Mouse (Mus musculus): ENCODE data around the gene Actrt2. TPM values are rescaled to one million over a fixed set of nuclear protein-coding genes. Genes with fewer than 3 reads are reported as not detected.
A peak's percentile ranks its signal among the peaks of the same experiment; 100 is the strongest.

The Actrt2 gene
- polyA plus RNA-seq, 1 experiment from 2014 or later, result not detected

DNA sequence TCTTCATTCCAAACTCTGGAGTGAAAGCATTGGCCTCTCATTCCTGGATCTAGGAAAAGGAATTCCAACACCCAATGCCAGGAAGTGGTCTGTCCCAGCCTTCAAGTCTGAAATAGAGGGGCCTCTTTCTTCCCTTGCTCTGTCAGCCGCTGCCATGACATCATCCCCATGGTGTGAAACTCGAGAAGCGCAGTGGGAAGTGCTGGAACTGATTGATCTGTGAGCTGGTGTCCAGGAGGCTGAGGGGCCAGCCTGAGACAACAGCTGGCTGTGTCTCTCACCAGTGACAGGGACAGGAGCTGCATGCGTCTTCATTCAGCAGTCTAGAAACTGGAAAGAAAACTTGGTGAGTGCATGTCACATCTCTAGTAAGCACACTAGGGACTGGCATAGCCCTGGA lies 28.5 kb upstream of the Actrt2 start:
- ATAC-seq (replicated peaks; ENCODE audit: low FRiP score, low read depth) (no peak), DNase-seq (ENCODE audit: low spot score) (peak; percentile 28)
- Histone ChIP-seq H3K4me2 (ENCODE audit: low read length) (no peak overlapping the region), H3K4me1 (replicated peaks; ENCODE audit: insufficient read depth, low read length) (no peaks in the 10 kb centered on the region), H3K27me3 (ENCODE audit: insufficient read depth, low read length) (no peaks in the 10 kb centered on the region), H3K4me3 (replicated peaks; ENCODE audit: low read depth, low read length) (no peak overlapping the region), H3K9ac (ENCODE audit: low read depth, low read length) (no peak overlapping the region), H3K36me3 (ENCODE audit: insufficient read depth, low read length) (no peaks in the 10 kb centered on the region), H3K27ac (no peak overlapping the region), H3K9me3 (replicated peaks; ENCODE audit: low read length) (no peaks in the 10 kb centered on the region)
- WGBS, result 17% methylated on average over 4 of the region's 4 CpGs
- no peak for TF ChIP-seq CTCF (IDR thresholded peaks at IDR 0.05; ENCODE audit: low read depth)

DNA sequence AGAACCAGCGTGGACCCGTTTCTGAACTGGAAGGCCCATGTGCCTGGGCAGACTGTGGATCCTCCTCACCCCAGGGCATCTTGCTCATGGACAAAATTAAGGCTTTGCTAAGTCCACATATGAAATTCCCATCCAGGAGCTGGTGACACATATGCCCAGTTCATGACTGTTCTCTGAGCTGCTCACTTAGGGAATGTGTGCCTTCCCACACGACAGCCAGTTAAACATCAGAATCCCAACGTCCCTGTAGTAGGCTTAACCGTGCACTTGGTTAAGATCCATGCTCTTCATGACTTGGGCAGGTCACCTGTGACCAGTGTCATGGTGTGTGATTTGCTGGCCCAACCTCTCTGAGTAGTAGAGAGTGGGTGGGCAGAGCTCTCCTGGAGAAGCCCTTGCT lies 26.7 kb upstream of the Actrt2 start:
- no peak for TF ChIP-seq CTCF (IDR thresholded peaks at IDR 0.05; ENCODE audit: low read depth)
- H3K9ac ChIP-seq (ENCODE audit: low read depth, low read length), result no peak overlapping the region
- no peak overlapping the region for H3K27ac ChIP-seq
- no peak for DNase-seq (ENCODE audit: low spot score)
- H3K27me3 ChIP-seq (ENCODE audit: insufficient read depth, low read length), result no peaks in the 10 kb centered on the region
- H3K4me1 ChIP-seq (replicated peaks; ENCODE audit: insufficient read depth, low read length), result no peaks in the 10 kb centered on the region
- no peak; the same call in 1 of the 2 replicates for ATAC-seq (replicated peaks; ENCODE audit: low FRiP score, low read depth)
- no peak overlapping the region for H3K4me2 ChIP-seq (ENCODE audit: low read length)
- H3K9me3 ChIP-seq (replicated peaks; ENCODE audit: low read length), result no peaks in the 10 kb centered on the region
- 85% methylated on average over 5 of the region's 5 CpGs for WGBS
- no peaks in the 10 kb centered on the region for H3K36me3 ChIP-seq (ENCODE audit: insufficient read depth, low read length)
- no peak overlapping the region for H3K4me3 ChIP-seq (replicated peaks; ENCODE audit: low read depth, low read length)

DNA sequence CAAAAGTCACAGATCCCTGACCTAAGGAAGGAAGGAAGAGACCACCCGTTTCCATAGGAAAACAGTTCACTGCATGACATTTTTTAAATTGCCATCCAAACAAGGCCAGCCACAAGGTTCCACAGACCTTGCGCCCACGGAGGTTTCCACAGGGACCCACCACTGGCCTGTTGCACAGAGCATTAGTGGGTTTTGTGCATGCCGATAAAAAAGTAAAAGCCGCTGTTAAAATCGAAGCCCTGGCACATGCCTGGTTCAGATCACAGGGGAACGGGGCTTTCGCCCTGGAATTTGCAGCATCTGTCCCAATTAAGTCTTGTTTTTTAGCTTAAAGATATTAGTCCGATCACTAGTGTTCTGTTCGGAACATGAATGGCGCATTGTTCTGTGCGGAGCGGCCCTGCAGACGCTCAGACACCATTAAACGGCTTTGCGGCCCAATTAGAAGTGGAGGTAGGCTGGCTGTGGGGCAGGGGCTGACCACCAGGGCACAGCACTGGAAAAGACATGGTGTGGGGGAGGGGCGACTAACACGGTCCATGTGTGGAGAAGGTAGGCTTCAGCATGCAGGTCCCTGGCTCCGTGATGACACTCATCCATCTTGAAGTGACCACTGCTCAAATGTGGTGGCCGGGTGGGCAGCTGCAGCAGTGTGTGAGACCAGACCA lies 25.8 kb upstream of the Actrt2 start:
- Histone ChIP-seq H3K36me3 (ENCODE audit: insufficient read depth, low read length) (no peaks in the 10 kb centered on the region), H3K27me3 (ENCODE audit: insufficient read depth, low read length) (no peaks in the 10 kb centered on the region), H3K4me1 (replicated peaks; ENCODE audit: insufficient read depth, low read length) (no peaks in the 10 kb centered on the region), H3K9ac (ENCODE audit: low read depth, low read length) (no peak overlapping the region), H3K9me3 (replicated peaks; ENCODE audit: low read length) (no peaks in the 10 kb centered on the region), H3K27ac (no peak overlapping the region), H3K4me2 (ENCODE audit: low read length) (no peak overlapping the region), H3K4me3 (replicated peaks; ENCODE audit: low read depth, low read length) (no peak overlapping the region)
- DNase-seq (ENCODE audit: low spot score), result no peak
- 0 out of 2 replicates have a peak, but pooled peaks have one; percentile 6 for TF ChIP-seq CTCF (IDR thresholded peaks at IDR 0.05; ENCODE audit: low read depth)
- WGBS, result 68% methylated on average over 20 of the region's 20 CpGs
- ATAC-seq (replicated peaks; ENCODE audit: low FRiP score, low read depth), result no peak

DNA sequence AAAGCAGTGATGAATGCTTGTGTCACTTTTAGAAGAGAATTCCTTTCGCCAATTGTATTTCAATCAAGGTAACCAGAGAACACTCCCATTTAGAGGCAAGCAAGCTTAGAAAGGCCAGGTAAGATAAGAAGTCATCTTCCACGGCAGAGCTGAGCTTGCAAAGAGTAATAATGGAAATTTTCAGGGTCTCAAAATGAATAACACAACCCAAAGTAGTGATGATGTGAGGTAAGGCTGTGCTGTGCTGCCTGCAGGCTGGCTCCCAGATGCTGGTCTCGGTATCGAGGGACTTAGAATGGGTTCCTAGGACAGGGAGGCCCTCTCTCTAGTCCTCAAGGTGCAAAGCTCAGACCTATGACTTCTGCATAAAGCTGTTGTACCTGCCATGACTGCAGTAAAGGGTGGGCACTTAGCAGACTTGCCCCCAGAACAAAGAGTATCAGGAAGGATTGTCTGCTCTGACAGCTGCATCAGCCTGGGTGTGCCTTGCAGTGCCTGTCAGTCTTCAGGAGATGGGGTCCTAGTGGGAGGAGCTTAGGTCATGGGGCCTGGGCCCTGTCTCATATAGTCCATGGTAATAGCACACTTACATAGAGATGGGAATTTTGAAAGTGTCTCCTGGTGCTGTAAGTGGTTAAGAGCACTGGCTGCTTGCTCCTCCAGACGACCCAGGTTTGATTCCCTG lies 15.5 kb upstream of the Actrt2 start:
- H3K4me3 ChIP-seq (replicated peaks; ENCODE audit: low read depth, low read length), result no peak overlapping the region
- H3K27ac ChIP-seq, result no peak overlapping the region
- TF ChIP-seq CTCF (IDR thresholded peaks at IDR 0.05; ENCODE audit: low read depth), result no peak
- H3K9ac ChIP-seq (ENCODE audit: low read depth, low read length), result no peak overlapping the region
- no peaks in the 10 kb centered on the region for H3K27me3 ChIP-seq (ENCODE audit: insufficient read depth, low read length)
- no peaks in the 10 kb centered on the region for H3K36me3 ChIP-seq (ENCODE audit: insufficient read depth, low read length)
- 76% methylated on average over 5 of the region's 5 CpGs for WGBS
- H3K9me3 ChIP-seq (replicated peaks; ENCODE audit: low read length), result no peaks in the 10 kb centered on the region
- DNase-seq (ENCODE audit: low spot score) (no peak), ATAC-seq (replicated peaks; ENCODE audit: low FRiP score, low read depth) (no peak)
- H3K4me1 ChIP-seq (replicated peaks; ENCODE audit: insufficient read depth, low read length), result no peaks in the 10 kb centered on the region
- no peak overlapping the region for H3K4me2 ChIP-seq (ENCODE audit: low read length)

- no peak for DNase-seq (ENCODE audit: low spot score)
- Histone ChIP-seq H3K9ac (ENCODE audit: low read depth, low read length) (no peak overlapping the region), H3K27me3 (ENCODE audit: insufficient read depth, low read length) (no peaks in the 10 kb centered on the region), H3K9me3 (replicated peaks; ENCODE audit: low read length) (no peaks in the 10 kb centered on the region), H3K4me2 (ENCODE audit: low read length) (no peak overlapping the region), H3K27ac (no peak overlapping the region), H3K4me1 (replicated peaks; ENCODE audit: insufficient read depth, low read length) (no peaks in the 10 kb centered on the region), H3K4me3 (replicated peaks; ENCODE audit: low read depth, low read length) (no peak overlapping the region), H3K36me3 (ENCODE audit: insufficient read depth, low read length) (no peaks in the 10 kb centered on the region)
- WGBS, result 28% methylated on average over 14 of the region's 14 CpGs
- TF ChIP-seq CTCF (IDR thresholded peaks at IDR 0.05; ENCODE audit: low read depth), result no peak
- ATAC-seq (replicated peaks; ENCODE audit: low FRiP score, low read depth), result no peak
These were observed 14.6 kb upstream of the Actrt2 start for GRCm38 (mm10) chr4:154682311-154682710.

GRCm38 (mm10) chr4:154675441-154676000 lies 7.9 kb upstream of the Actrt2 start:
- WGBS, result 70% methylated on average over 10 of the region's 10 CpGs
- ATAC-seq (replicated peaks; ENCODE audit: low FRiP score, low read depth), result no peak
- TF ChIP-seq CTCF (IDR thresholded peaks at IDR 0.05; ENCODE audit: low read depth), result no peak

More at GRCm38 (mm10) chr4:154675441-154676000, 7.9 kb upstream of the Actrt2 start:
- 0 out of 2 replicates have a peak, but pooled peaks cover 2% of the 10 kb centered on the region for H3K27me3 ChIP-seq (ENCODE audit: insufficient read depth, low read length)
- no peak for DNase-seq (ENCODE audit: low spot score)
- H3K9ac ChIP-seq (ENCODE audit: low read depth, low read length), result no peak overlapping the region
- no peak overlapping the region for H3K4me2 ChIP-seq (ENCODE audit: low read length)
- H3K27ac ChIP-seq, result no peak overlapping the region
- no peaks in the 10 kb centered on the region for H3K9me3 ChIP-seq (replicated peaks; ENCODE audit: low read length)
- H3K36me3 ChIP-seq (ENCODE audit: insufficient read depth, low read length), result no peaks in the 10 kb centered on the region
- H3K4me3 ChIP-seq (replicated peaks; ENCODE audit: low read depth, low read length), result no peak overlapping the region
- H3K4me1 ChIP-seq (replicated peaks; ENCODE audit: insufficient read depth, low read length), result no peaks in the 10 kb centered on the region

Measured in kidney, postnatal 0 days (tissue).